Mouse (Mus musculus) forelimb bud, embryonic 11.5 days (tissue): ENCODE results near the gene Hsd11b1.
"Not testable (repeated sequence)": the region's sequence is repeated elsewhere in the genome, so short reads cannot be mapped to it uniquely, and the experiment has no call there.

Experiments
- DNase-seq: peaks from one replicate; pipeline ENCODE4 v3.0.0-alpha.2; 2012; ENCODE audit warnings: low read depth, low spot score

Gene Hsd11b1

DNA sequence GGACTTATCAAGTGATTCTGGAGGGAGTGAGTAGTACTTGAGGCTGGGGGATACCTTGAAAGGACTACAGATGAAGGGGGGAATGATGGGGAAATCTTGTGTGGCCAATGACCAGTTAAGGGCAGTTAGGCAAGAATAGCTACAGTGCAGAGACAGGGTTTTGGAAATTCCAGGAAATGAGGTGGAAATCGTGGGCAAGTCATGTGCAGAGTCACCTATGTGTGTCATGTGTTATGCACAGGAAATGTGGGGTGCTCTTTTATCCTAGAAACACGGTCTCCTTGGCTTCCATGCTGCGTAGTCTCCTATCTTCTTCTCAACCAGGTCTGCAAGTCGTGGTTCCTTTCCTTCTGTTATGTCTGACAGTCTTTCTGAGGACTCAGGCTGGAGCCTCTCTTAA is 15.6 kb upstream of the Hsd11b1 start:
- DNase-seq, result no peak

GRCm38 (mm10) chr1:193278414-193279045 is 14.7 kb upstream of the Hsd11b1 start:
- no peak for DNase-seq

DNA sequence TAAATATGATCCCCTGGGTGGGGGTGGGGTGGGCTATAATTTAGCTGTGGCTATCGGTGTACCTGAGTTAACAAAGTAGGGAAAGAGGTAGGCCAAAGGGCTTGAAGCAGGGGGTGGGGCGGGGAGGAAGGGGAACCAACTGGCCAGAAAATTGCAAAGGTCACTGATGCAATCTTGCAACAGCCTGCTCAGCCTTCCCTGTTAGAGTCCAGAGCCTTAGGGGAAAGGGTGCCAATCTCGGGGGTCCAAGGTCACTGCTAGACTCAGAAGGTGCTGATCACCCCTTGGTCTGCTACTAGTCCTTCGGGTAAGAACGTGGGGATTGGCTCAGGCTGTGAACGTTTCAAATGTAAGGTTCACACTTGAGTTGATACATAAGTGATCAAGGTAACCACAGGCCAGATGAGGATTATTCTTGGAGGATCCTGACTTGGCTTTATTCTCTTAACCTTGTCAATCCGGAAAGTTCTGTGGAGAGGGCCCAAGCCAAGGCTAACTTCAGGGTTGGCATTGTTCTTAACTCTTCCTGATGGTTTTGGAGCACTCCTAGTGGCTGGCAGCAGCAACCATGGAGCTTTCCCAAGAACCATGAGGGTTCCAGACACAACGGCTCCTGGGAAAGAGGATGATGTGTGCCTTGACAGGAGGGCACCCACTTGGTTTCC is 10.7 kb upstream of the Hsd11b1 start:
- DNase-seq, result no peak

- peak; percentile 31 for DNase-seq
Measured at GRCm38 (mm10) chr1:193272916-193273601, 9.2 kb upstream of the Hsd11b1 start, which contains the start of gene G0s2. Gene G0s2 (minus strand): TSS chr1:193273217.

DNA sequence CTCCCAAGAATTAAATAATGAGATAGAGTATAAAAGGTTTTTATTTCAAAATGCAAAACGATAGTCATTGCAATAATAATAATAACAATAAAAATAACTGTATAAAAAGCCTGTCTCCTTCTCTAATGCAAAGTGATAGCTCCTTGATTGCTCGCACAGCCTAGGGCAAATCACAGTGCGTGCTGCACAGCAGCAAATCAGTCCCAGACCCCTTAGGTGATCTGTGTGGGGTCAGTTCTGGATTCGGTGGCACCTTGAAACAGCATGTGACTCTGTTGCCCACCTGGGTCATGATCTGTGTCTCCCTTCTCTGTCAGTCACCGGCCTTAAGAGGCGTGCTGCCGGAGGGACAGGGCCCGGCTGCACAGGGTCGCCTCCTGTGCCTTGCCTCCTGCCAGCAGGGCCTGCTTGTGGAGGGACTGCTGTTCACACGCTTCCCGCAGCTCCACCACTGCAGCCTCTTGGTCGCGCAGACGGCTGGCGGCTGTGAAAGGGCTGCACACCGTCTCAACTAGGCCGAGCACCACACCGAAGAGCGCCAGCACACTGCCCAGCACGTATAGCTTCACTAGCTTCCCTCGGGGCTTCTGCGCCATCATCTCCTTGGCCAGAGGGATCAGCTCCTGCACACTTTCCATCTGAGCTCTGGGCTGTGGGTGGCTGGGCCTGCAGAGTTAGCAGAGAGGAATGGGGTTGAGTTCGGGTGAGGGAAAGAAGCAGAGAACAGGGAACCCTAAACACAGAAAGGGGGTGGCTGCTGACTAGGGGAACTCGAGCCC is 8.5 kb upstream of the Hsd11b1 start:
- peak; percentile 29 for DNase-seq

GRCm38 (mm10) chr1:193270965-193271763 is 7.3 kb upstream of the Hsd11b1 start:
- no peak for DNase-seq

GRCm38 (mm10) chr1:193265734-193266133 is 1.9 kb upstream of the Hsd11b1 start:
- no peak for DNase-seq

DNA sequence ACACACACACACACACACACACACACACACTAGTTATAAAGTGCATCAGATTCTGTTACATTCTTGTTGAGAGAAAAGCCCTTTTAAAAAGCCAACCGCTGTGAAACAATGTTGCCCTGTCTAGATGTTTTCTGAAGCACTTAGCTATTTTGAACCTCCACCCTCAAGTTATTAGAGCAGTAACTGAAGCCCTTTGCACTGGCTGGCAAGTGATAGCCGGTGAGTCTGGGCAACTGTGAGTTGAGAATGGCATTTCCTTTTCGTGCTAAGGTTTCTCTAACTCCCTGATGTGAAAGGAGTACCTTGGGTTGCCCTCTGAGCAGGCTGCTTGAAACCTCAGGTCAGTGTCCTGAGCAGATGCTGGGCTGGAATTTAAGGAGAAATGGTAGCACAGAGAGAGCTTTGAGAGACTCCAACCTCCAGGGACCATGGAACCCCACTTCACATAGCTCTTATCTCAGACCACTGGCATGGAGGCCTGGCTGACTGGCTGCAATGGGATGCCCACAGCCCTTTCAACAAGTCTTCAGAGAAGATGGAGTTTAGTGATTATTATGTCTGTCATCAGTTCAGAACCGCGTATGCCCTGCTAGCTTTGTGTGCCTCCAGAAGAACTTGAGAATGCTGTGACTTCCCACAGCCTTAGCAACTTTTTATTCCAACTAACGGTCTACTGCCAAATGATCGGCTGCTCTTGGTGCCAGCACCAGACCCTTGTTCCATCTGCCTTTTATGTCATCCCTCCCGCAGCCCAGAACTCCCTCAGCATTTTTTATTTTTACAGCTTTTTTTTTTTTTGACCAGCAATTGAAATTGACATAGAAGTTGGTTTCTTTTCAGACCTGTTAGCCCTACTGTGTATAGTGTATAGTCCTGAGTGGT is 608 bp downstream of the Hsd11b1 start:
- DNase-seq, result no peak

DNA sequence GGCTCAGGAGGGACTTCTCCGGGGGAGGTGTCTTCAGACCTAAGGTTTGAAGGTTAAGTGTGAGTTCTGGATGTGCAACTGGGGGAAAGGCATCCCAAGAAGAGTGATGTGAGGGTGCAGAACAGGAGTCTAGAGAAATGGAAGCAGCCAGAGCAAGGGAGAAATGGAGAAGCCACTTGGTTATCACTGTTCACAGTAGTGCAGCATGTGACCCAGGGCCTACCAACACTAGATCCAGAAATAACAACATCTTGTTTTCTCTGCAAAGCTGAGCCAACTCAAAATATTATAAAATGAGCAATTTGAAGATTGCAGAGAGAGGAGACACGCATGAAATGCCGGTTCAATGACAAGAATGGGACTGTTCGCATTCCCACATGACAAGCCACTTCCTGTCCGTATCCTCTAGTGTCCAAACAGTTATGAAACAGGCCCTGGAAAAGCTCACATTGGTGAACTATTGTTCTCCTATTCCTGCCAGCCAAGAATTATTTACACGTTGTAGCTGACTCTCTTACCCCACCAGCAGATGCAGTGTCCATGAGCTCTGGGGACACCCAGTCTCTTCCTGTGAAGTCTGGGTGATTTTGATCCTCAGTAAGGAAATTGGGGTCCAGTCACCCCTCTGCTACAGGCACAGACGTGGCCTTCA is 1.9 kb downstream of the Hsd11b1 start:
- DNase-seq, result no peak

GRCm38 (mm10) chr1:193259559-193259958 is 4.3 kb downstream of the Hsd11b1 start:
- DNase-seq, result no peak

- no peak for DNase-seq
Measured at GRCm38 (mm10) chr1:193256621-193257098, 7.2 kb downstream of the Hsd11b1 start.

GRCm38 (mm10) chr1:193256289-193256577 is 7.6 kb downstream of the Hsd11b1 start:
- no peak for DNase-seq

DNA sequence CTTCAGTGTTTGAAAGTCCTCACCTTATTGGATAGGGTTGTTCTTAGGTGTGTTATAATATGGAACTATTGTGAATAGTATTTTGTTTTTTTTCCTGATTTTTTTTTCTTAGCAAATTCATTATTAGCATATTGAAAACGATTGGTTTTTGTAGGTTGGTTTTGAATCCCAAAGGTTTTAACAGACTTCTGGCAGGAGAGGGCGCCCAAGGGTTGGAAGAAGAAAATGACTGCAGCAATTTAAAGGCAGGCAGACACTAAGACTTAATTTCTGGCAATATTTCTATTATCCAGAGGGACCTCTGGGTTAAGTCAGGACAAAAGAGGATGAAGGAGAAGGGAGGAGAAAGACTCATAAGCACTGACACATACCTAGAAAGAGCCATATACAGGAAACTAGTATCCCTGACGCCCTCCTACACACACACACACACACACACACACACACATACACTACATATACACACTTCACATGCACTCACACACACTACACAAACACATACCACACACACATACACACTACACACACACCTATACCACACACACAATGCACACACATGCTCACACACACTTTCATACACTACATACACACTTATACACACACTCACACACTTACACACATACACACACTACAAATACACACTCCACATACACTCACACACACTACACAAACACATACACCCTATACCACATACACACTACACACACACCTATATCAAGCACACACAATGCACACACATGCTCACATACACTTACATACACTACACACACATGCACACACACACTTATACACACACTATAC is 8.2 kb downstream of the Hsd11b1 start:
- DNase-seq, result peak; percentile 32

- DNase-seq, result no peak
Measured at GRCm38 (mm10) chr1:193255032-193255431, 8.8 kb downstream of the Hsd11b1 start.

- DNase-seq, result not testable (repeated sequence)
Measured at GRCm38 (mm10) chr1:193253895-193254294, 10.0 kb downstream of the Hsd11b1 start.

GRCm38 (mm10) chr1:193252616-193253015 is 11.3 kb downstream of the Hsd11b1 start:
- no peak for DNase-seq

DNA sequence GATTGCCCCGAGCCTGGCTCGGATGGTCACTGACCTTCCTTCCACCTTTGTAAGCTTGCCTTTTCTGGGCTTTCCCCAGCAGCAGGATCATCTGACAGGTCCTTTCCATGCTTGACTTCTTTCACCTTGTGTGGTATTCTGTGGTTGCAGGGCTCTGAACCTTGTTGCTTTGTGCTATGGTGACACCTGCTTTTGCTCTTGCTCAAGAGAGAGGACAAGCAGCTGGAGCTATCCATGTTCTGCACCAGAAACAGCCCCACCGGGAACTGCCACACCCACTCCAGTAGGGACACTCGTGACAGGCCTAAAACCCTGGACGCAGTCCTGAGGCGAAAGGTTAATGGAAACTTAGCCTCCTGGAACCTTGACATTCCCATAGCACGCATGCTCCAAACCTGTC is 12.5 kb downstream of the Hsd11b1 start:
- DNase-seq, result no peak

DNA sequence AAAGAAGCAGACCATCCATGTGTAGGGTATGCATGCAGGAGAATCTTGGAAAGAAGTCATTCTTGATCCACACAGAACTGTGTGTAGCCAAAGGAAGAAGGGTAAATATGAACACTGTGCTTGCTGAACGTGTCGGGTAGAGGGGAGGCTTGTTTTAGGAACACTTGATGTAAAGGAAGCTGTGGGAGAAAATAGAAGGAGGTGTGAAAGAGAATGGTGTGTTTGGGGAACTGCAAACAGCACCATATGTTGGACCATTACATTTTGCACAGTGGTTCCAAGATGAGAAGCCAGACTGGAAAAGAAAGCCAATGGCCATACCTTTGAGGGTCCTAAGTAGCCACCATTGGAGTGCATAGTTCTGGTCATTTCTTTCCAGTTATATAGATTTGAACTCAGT is 13.8 kb downstream of the Hsd11b1 start:
- DNase-seq, result no peak

GRCm38 (mm10) chr1:193244235-193244634 is 19.6 kb downstream of the Hsd11b1 start:
- no peak for DNase-seq
